Mouse (Mus musculus) embryonic facial prominence, embryonic 14.5 days (tissue): ENCODE measurements around the gene Lamtor5. TPM values are rescaled to one million over a fixed set of nuclear protein-coding genes. Genes with fewer than 3 reads are reported as not detected.
A peak's percentile ranks its signal among the peaks of the same experiment; 100 is the strongest.

Experiments used
- ATAC-seq: fragments of 200-750 bp; cut with Nextera tagmentation; 2 replicates; pipeline ENCODE4 v1.8.0; 2017; ENCODE audit warnings: low read depth, moderate number of reproducible peaks, moderate TSS enrichment
- DNase-seq: peaks from one replicate; pipeline ENCODE4 v3.0.0-alpha.2; 2015; ENCODE audit warnings: low spot score
- H3K27ac ChIP-seq: fragments of 300-500 bp; sonication (generic); replicated peaks from 2 replicates; pipeline ENCODE4 v1.5.1; 2014; ENCODE audit warnings: low read depth, mild to moderate bottlenecking, low read length, moderate library complexity
- H3K27me3 ChIP-seq: fragments of 300-500 bp; sonication (generic); replicated peaks from 2 replicates; pipeline ENCODE4 v1.6.1; 2014; ENCODE audit warnings: low read length; ENCODE audit not compliant: control insufficient read depth, insufficient read depth
- H3K36me3 ChIP-seq: fragments of 300-500 bp; sonication (generic); 2 replicates; pipeline ENCODE4 v1.6.1; 2014; ENCODE audit warnings: low read length, mixed read lengths; ENCODE audit not compliant: control insufficient read depth, insufficient read depth
- H3K4me1 ChIP-seq: fragments of 300-500 bp; sonication (generic); 2 replicates; pipeline ENCODE4 v1.6.1; 2014; ENCODE audit warnings: antibody characterized with exemption, low read length; ENCODE audit not compliant: control insufficient read depth, insufficient read depth
- H3K4me2 ChIP-seq: fragments of 300-500 bp; sonication (generic); 2 replicates; pipeline ENCODE4 v1.6.1; 2014; ENCODE audit warnings: low read depth, mild to moderate bottlenecking, low read length, moderate library complexity, mixed read lengths
- H3K4me3 ChIP-seq: fragments of 300-500 bp; sonication (generic); 2 replicates; pipeline ENCODE4 v1.5.1; 2014; ENCODE audit warnings: low read depth, mild to moderate bottlenecking, low read length
- H3K9ac ChIP-seq: fragments of 300-500 bp; sonication (generic); 2 replicates; pipeline ENCODE4 v1.6.1; 2014; ENCODE audit warnings: low read depth, mild to moderate bottlenecking, low read length, moderate library complexity, mixed read lengths
- H3K9me3 ChIP-seq: fragments of 300-500 bp; sonication (generic); 2 replicates; pipeline ENCODE4 v1.6.1; 2016; ENCODE audit warnings: low read length; ENCODE audit not compliant: control insufficient read depth
- WGBS: fragments of 180-500 bp; shearing (Covaris S2); extraction: QIAGEN DNeasy Blood & Tissue Kit; methylation state at CpG from one replicate; pipeline ENCODE4 v1.1.7; 2014; 5-methylcytosine and 5-hydroxymethylcytosine counted together
- polyA plus RNA-seq: library from polyadenylated mRNA; unstranded; fragments of >200 nt; fragmentation: Nextera tagmentation; extraction: Ambion mirVana; gene quantifications from 2 replicates; pipeline ENCODE4 v1.2.1, GENCODE M21; 2014

The Lamtor5 gene
- polyA plus RNA-seq, 1 experiment from 2014 or later = 192 TPM

DNA sequence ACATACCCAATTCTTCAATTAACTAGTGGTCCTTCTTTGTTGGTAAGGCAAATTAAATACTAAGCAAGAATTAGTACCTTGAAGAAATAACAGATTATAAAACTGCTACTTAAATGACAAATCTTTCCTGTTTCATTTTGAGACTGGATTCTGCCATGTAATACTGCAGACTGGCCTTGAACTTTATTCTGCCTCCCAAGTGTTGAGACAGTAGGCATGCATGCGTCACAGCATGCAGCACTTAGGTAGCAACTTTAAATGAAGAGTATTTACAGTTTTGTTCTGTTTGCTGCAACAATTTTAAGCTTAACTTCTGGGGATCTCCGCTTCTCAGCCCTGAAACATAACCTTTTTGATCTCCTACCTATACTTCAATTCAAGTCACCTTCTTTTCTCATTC lies 42.5 kb downstream of the Lamtor5 start:
- H3K4me2 ChIP-seq = no peak overlapping the region
- H3K9me3 ChIP-seq = no peaks in the 10 kb centered on the region
- no peak overlapping the region for H3K9ac ChIP-seq
- ATAC-seq (no peak), DNase-seq (no peak)
- peaks cover 58% of the 10 kb centered on the region for H3K36me3 ChIP-seq
- H3K27me3 ChIP-seq = no peaks in the 10 kb centered on the region
- no peak overlapping the region for H3K27ac ChIP-seq
- 92% methylated on average over 2 of the region's 2 CpGs for WGBS
- peaks cover 6% of the 10 kb centered on the region; the same call in 1 of the 2 replicates for H3K4me1 ChIP-seq
- no peak overlapping the region for H3K4me3 ChIP-seq

DNA sequence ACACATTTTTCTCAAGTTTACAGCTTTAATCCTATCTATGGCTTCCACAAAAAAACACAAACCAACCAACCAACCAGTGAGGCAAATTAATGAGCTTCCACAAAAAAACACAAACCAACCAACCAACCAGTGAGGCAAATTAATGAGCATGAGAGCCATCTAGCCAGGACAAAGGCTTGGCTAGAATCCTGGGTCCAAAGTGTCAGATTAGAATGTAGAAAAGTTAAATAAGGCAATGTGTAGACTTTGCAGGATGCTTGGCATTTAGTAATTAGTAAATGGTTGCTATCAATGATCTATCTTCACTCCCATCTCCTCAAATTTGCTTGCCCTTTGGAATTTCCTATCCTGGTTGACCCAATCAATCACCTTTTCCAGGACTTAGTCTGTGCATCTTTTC lies 43.1 kb downstream of the Lamtor5 start:
- H3K4me2 ChIP-seq = no peak overlapping the region
- H3K27ac ChIP-seq = no peak overlapping the region
- no peak overlapping the region for H3K4me3 ChIP-seq
- H3K27me3 ChIP-seq = no peaks in the 10 kb centered on the region
- H3K36me3 ChIP-seq = peaks cover 60% of the 10 kb centered on the region
- no peak for ATAC-seq
- H3K4me1 ChIP-seq = peaks cover 6% of the 10 kb centered on the region; the same call in 1 of the 2 replicates
- DNase-seq = no peak
- no peaks in the 10 kb centered on the region for H3K9me3 ChIP-seq
- H3K9ac ChIP-seq = no peak overlapping the region

DNA sequence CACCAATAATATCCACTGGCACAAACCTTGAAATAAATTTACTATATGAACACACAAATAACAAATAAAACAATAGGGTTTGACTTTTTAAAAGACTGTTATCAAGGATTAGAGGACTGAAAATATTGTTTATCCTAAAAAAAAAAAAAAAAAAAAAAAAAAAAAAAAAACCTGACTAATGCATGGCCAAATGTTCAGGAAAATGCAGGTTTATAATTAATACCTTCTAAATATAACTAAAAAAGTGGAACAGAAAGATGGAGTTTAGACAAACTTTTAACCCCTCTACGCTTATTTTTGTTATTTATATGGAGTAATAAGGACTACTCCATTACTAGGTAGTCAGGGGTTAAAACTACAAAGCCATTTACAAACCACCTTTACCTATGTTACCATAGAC lies 47.8 kb downstream of the Lamtor5 start:
- WGBS = 92% methylated on average over 1 of the region's 1 CpGs
- peaks cover 61% of the 10 kb centered on the region for H3K36me3 ChIP-seq

DNA sequence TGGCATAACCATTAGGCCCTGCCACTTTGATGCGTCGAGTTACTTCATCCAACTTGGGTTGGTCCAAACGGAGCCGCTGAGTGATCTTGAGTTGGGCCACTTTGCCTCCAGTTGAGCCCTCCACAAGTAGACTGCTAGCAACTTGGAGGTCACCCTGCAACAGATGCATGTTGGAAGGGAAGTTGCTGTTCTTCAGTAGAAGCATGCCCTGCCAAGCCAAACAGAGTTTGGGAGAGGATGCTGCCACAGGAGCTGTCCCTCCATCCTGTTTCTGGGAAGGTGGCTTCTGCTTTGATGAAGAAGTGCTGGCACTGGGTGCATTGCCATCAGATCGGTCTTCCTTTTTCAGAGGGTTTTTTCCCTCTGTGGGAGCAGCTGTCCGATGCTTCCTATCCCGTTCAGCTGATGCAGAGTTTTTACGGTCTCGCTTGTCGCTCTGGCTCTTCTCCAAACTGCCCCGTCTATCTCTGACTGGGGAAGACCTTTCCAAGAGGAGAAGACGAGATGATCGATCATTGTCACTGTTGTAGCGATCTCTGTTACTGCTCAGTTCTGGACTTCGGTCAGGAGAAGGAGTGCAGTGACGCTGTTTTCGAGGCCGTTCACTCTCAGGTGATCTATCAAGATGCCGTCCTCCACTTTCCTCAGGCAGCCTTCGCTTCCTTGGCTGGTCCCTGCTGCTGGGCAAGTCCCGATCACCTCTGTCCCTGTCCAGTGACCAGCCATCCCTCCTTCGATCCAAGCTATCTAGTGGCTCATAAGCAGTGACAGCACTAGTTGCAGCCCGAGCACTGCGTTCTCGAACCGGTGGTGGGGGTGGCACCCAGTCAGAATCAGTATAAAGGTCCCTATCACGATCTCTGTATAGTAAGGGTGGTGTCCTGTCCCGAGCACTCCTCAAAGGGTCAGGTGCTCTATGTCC lies 52.1 kb downstream of the Lamtor5 start:
- peaks cover 29% of the 10 kb centered on the region for H3K36me3 ChIP-seq
- no peak overlapping the region for H3K27ac ChIP-seq
- H3K9ac ChIP-seq = peak overlapping the region; percentile 96; the same call in 1 of the 2 replicates
- ATAC-seq (no peak), DNase-seq (no peak)
- no peaks in the 10 kb centered on the region for H3K27me3 ChIP-seq
- peaks cover 24% of the 10 kb centered on the region for H3K4me1 ChIP-seq
- 77% methylated on average over 28 of the region's 28 CpGs for WGBS
- H3K4me3 ChIP-seq = peak overlapping the region; percentile 96
- peak overlapping the region; percentile 95 for H3K4me2 ChIP-seq
- no peaks in the 10 kb centered on the region for H3K9me3 ChIP-seq

More for the DNA sequence above, 47.8 kb downstream of the Lamtor5 start:
- H3K4me1 ChIP-seq = peaks cover 28% of the 10 kb centered on the region
- H3K27ac ChIP-seq = no peak overlapping the region
- H3K4me3 ChIP-seq = no peak overlapping the region
- H3K4me2 ChIP-seq = no peak overlapping the region
- ATAC-seq (no peak), DNase-seq (no peak)
- no peak overlapping the region for H3K9ac ChIP-seq
- no peaks in the 10 kb centered on the region for H3K9me3 ChIP-seq
- no peaks in the 10 kb centered on the region for H3K27me3 ChIP-seq

DNA sequence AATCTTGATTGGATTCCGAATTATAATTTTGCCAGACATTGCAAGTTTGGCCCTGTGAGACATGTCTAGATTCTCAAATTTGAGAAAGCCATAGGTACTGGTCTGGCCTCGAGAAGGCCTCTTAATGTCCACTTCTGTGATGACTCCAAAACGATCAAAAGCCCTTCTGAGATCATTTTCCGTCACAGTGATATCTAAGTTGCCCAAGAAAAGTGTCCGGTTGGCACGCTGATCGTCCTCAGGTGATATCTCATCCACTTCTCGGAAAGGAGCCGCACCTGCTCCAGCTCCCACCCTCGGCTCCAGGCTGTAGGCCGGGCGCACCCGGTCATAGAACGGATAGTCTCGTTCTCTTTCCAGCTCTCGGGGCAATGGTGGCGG lies 53.1 kb downstream of the Lamtor5 start:
- Histone ChIP-seq H3K9ac (peak overlapping the region; percentile 96), H3K9me3 (no peaks in the 10 kb centered on the region), H3K4me3 (peak overlapping the region; percentile 96), H3K27ac (no peak overlapping the region), H3K36me3 (peaks cover 23% of the 10 kb centered on the region), H3K4me2 (peak overlapping the region; percentile 95), H3K4me1 (peaks cover 24% of the 10 kb centered on the region), H3K27me3 (no peaks in the 10 kb centered on the region)
- ATAC-seq (no peak), DNase-seq (no peak)
- 23% methylated on average over 17 of the region's 17 CpGs for WGBS

DNA sequence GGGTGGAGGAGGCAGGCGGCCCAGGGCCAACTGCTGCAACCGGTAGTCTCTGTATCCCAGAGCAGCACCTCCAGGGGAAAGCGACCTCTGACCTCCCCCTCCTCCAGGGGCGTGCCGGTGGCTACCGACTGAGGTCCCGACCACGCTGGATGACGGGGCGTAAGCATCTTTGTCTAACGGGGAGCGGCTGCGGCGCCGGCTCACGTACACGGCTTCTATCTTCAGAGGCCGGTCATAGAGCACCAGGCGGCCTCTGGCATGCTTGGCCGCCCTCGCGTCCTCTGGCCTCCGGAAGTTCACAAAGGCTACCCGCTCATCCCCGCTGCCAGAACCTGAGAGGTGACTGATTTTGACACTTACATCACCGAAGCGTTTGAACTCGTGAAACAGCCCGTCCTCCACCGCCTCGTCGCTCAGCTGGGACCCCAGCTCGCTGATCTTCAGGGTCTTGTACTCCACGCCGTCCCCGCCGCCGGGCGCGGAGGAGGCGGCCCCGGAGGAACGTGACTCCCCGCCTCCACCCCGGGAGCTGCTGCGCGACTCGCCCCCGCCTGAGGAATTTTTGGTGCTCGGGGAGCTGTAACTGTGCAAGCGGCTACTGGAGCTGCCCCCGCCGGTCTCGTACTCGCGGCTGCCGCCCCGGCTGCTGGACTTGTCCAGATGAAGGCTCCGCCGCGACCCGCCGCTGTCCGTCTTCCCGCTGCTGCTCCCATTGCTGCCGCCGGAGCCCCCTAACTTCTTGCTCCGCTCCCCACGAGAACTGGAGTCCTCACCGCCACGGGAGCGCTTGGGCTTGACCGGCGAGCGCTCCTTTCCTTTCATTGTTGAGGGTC lies 53.7 kb downstream of the Lamtor5 start:
- H3K9me3 ChIP-seq = no peaks in the 10 kb centered on the region
- H3K27ac ChIP-seq = peak overlapping the region; percentile 90
- DNase-seq = peak; percentile 47
- 0 out of 2 replicates have a peak, but pooled peaks have one; percentile 3 for ATAC-seq
- peaks cover 24% of the 10 kb centered on the region for H3K4me1 ChIP-seq
- H3K36me3 ChIP-seq = peaks cover 22% of the 10 kb centered on the region
- under 1% methylated on average over 61 of the region's 75 CpGs for WGBS
- peak overlapping the region; percentile 96 for H3K9ac ChIP-seq
- H3K4me2 ChIP-seq = peak overlapping the region; percentile 95
- H3K4me3 ChIP-seq = peak overlapping the region; percentile 96
- H3K27me3 ChIP-seq = no peaks in the 10 kb centered on the region

DNA sequence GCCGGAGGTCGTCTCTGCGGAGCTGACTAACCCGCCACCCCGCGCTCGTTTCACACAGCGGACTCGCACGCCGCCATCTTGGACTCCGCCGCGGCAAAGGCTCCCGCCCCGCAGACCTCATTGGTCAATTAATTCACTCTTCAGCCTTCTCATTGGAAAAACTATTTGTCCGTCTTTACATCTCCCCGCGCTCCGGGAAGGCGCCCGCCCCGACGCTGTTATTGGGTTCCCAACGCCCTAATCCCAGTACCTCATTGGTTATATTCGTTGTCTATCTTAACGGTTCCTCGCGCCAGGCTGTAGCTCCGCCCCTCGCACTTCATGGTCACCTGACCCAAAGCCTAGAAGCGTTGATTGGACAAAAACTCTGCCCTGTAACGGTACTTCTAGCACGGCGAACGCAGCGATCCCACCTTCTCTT lies 54.3 kb downstream of the Lamtor5 start:
- ATAC-seq (peak; percentile 97), DNase-seq (peak; percentile 100)
- Histone ChIP-seq H3K9ac (peak overlapping the region; percentile 96), H3K4me3 (peak overlapping the region; percentile 96), H3K27me3 (no peaks in the 10 kb centered on the region), H3K36me3 (peaks cover 18% of the 10 kb centered on the region), H3K4me1 (peaks cover 24% of the 10 kb centered on the region), H3K9me3 (no peaks in the 10 kb centered on the region), H3K27ac (peak overlapping the region; percentile 95), H3K4me2 (peak overlapping the region; percentile 95; the same call in 1 of the 2 replicates)
- 0% methylated on average over 34 of the region's 37 CpGs for WGBS
